Mouse (Mus musculus) cerebellum, postnatal 10 days (tissue): ENCODE results near the gene Tpsg1.
A peak's percentile ranks its signal among the peaks of the same experiment; 100 is the strongest.

ENCODE experiments used
- DNase-seq, 2 experiments: peaks; one replicate each; pipeline ENCODE4 v3.0.0; 2021; ENCODE audit warnings: mixed read lengths in 2 of 2

Tpsg1 gene

GRCm38 (mm10) chr17:25408302-25408999 is 39.4 kb downstream of the Tpsg1 start:
- no peak for DNase-seq

GRCm38 (mm10) chr17:25409621-25410020 is 40.5 kb downstream of the Tpsg1 start:
- DNase-seq, result no peak

- no peak for DNase-seq
Measured at GRCm38 (mm10) chr17:25410180-25410579, 41.1 kb downstream of the Tpsg1 start.

DNA sequence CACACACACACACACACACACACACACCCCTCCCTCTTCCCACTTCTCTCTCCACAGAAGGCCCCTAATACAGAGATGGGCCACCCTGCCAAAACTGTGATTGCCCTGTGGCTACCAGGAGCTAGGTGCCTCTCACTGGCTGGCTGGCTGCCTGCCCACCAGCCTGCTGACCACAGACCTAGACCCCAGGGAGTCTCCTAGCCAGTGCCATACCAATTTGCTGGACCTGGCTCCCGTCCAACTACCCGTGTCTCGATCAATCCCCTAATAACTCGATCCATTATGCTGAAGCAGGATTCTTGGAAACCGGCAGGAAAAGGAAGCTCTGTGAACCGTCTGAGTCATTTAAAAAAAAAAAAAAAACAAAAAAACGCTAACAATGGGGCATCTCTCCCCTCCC is 41.7 kb downstream of the Tpsg1 start:
- peak; percentile 71 to 82 for DNase-seq

- no peak for DNase-seq
Measured at GRCm38 (mm10) chr17:25411251-25411650, 42.2 kb downstream of the Tpsg1 start.

GRCm38 (mm10) chr17:25414209-25414608 is 45.1 kb downstream of the Tpsg1 start:
- DNase-seq, result no peak

GRCm38 (mm10) chr17:25414917-25415316 is 45.8 kb downstream of the Tpsg1 start:
- no peak for DNase-seq

- peak in 1 of 2 experiments; percentile 67 for DNase-seq
Measured at GRCm38 (mm10) chr17:25415421-25415913, 46.4 kb downstream of the Tpsg1 start.

- peak; percentile 68 to 72 for DNase-seq
Measured at GRCm38 (mm10) chr17:25416219-25416618, 47.1 kb downstream of the Tpsg1 start.

- no peak for DNase-seq
Measured at GRCm38 (mm10) chr17:25417990-25418389, 48.9 kb downstream of the Tpsg1 start.

- DNase-seq, result no peak
Measured at GRCm38 (mm10) chr17:25418926-25419325, 49.9 kb downstream of the Tpsg1 start.

GRCm38 (mm10) chr17:25420998-25421397 is 51.9 kb downstream of the Tpsg1 start:
- no peak for DNase-seq
